Mouse (Mus musculus): ENCODE measurements around the gene Ltbp3.

- TF ChIP-seq CTCF (IDR thresholded peaks at IDR 0.05; ENCODE audit: low read depth) (no peak), EP300 (IDR thresholded peaks at IDR 0.05; ENCODE audit: low read depth) (no peak)
These were observed 47.9 kb downstream of the Ltbp3 start for GRCm38 (mm10) chr19:5788620-5789019.

All from liver, postnatal 0 days (tissue).